Mouse (Mus musculus) macrophage (primary cell): ENCODE results near the gene Shf. TPM values are rescaled to one million over a fixed set of nuclear protein-coding genes. Genes with fewer than 3 reads are reported as not detected.
"Not testable (repeated sequence)": the region's sequence is repeated elsewhere in the genome, so short reads cannot be mapped to it uniquely, and the experiment has no call there.

Experiments used
- H3K27ac ChIP-seq: fragments of 350-480 bp; formaldehyde crosslinking; 2 replicates; pipeline ENCODE4 v1.9.0; 2021
- H3K36me3 ChIP-seq: fragments of 350-480 bp; formaldehyde crosslinking; 2 replicates; pipeline ENCODE4 v1.9.0; 2021; ENCODE audit errors: inconsistent target
- H3K4me3 ChIP-seq: fragments of 350-480 bp; formaldehyde crosslinking; 2 replicates; pipeline ENCODE4 v1.9.0; 2021; ENCODE audit errors: inconsistent target
- H3K79me2 ChIP-seq: fragments of 350-480 bp; formaldehyde crosslinking; 2 replicates; pipeline ENCODE4 v1.9.0; 2021; ENCODE audit errors: inconsistent target
- WGBS: methylation state at CpG from one replicate; pipeline ENCODE4 v1.1.7; 2026; ENCODE audit warnings: inconsistent platforms; ENCODE audit not compliant: missing documents; 5-methylcytosine and 5-hydroxymethylcytosine counted together
- polyA plus RNA-seq: library from polyadenylated mRNA; stranded (reverse); fragments of 250-400 nt; gene quantifications from 3 replicates; pipeline ENCODE4 v1.2.4, GENCODE M21; 2018; ENCODE audit warnings: inconsistent platforms

Gene Shf
- polyA plus RNA-seq, 1 experiment from 2014 or later: 0.98 TPM

GRCm38 (mm10) chr2:122347257-122347656, 21.7 kb downstream of the Shf start:
- Histone ChIP-seq H3K79me2 (no peaks in the 10 kb centered on the region), H3K4me3 (no peak overlapping the region), H3K27ac (no peak overlapping the region), H3K36me3 (no peaks in the 10 kb centered on the region)
- WGBS: 95% methylated on average over 3 of the region's 3 CpGs

- WGBS: 92% methylated on average over 6 of the region's 6 CpGs
- H3K4me3 ChIP-seq, H3K27ac ChIP-seq, H3K36me3 ChIP-seq, H3K79me2 ChIP-seq: not testable (repeated sequence)
Measured at GRCm38 (mm10) chr2:122346164-122346563, 22.8 kb downstream of the Shf start.

- 92% methylated on average over 6 of the region's 6 CpGs for WGBS
- H3K4me3 ChIP-seq: no peak overlapping the region
- no peaks in the 10 kb centered on the region for H3K36me3 ChIP-seq
- H3K79me2 ChIP-seq: no peaks in the 10 kb centered on the region
- H3K27ac ChIP-seq: no peak overlapping the region
Measured at GRCm38 (mm10) chr2:122345106-122345893, 23.7 kb downstream of the Shf start.

GRCm38 (mm10) chr2:122337291-122337690, 31.7 kb downstream of the Shf start:
- WGBS: 90% methylated on average over 21 of the region's 21 CpGs
- no peak overlapping the region for H3K27ac ChIP-seq

GRCm38 (mm10) chr2:122334170-122334569, 34.8 kb downstream of the Shf start:
- H3K27ac ChIP-seq: no peak overlapping the region
- H3K79me2 ChIP-seq: no peaks in the 10 kb centered on the region
- no peaks in the 10 kb centered on the region for H3K36me3 ChIP-seq
- WGBS: 56% methylated on average over 3 of the region's 3 CpGs
- no peak overlapping the region for H3K4me3 ChIP-seq

More at GRCm38 (mm10) chr2:122337291-122337690, 31.7 kb downstream of the Shf start:
- Histone ChIP-seq H3K79me2 (no peaks in the 10 kb centered on the region), H3K4me3 (no peak overlapping the region), H3K36me3 (no peaks in the 10 kb centered on the region)

GRCm38 (mm10) chr2:122332222-122332621, 36.7 kb downstream of the Shf start:
- no peaks in the 10 kb centered on the region for H3K79me2 ChIP-seq
- no peak overlapping the region for H3K27ac ChIP-seq
- WGBS: 85% methylated on average over 3 of the region's 3 CpGs
- H3K4me3 ChIP-seq: no peak overlapping the region
- H3K36me3 ChIP-seq: no peaks in the 10 kb centered on the region

GRCm38 (mm10) chr2:122330317-122330716, 38.6 kb downstream of the Shf start:
- WGBS: 91% methylated on average over 4 of the region's 6 CpGs
- not testable (repeated sequence) for H3K4me3 ChIP-seq, H3K79me2 ChIP-seq, H3K36me3 ChIP-seq, H3K27ac ChIP-seq

- no peaks in the 10 kb centered on the region for H3K79me2 ChIP-seq
- no peak overlapping the region for H3K27ac ChIP-seq
- H3K4me3 ChIP-seq: no peak overlapping the region
- no peaks in the 10 kb centered on the region for H3K36me3 ChIP-seq
- 97% methylated on average over 3 of the region's 3 CpGs for WGBS
Measured at GRCm38 (mm10) chr2:122327986-122328385, 41.0 kb downstream of the Shf start.

- Histone ChIP-seq H3K4me3 (no peak overlapping the region), H3K36me3 (no peaks in the 10 kb centered on the region), H3K79me2 (no peaks in the 10 kb centered on the region), H3K27ac (no peak overlapping the region)
- WGBS: 80% methylated on average over 2 of the region's 2 CpGs
Measured at GRCm38 (mm10) chr2:122325361-122325760, 43.6 kb downstream of the Shf start.

- 81% methylated on average over 3 of the region's 3 CpGs for WGBS
Measured at GRCm38 (mm10) chr2:122324586-122324985, 44.4 kb downstream of the Shf start.

GRCm38 (mm10) chr2:122323960-122324359, 45.0 kb downstream of the Shf start:
- no peaks in the 10 kb centered on the region for H3K36me3 ChIP-seq
- WGBS: 87% methylated on average over 3 of the region's 3 CpGs
- no peaks in the 10 kb centered on the region for H3K79me2 ChIP-seq
- no peak overlapping the region for H3K27ac ChIP-seq
- H3K4me3 ChIP-seq: no peak overlapping the region

More at GRCm38 (mm10) chr2:122324586-122324985, 44.4 kb downstream of the Shf start:
- no peaks in the 10 kb centered on the region for H3K36me3 ChIP-seq
- H3K79me2 ChIP-seq: no peaks in the 10 kb centered on the region
- no peak overlapping the region for H3K27ac ChIP-seq
- H3K4me3 ChIP-seq: no peak overlapping the region

GRCm38 (mm10) chr2:122317384-122317783, 51.6 kb downstream of the Shf start:
- H3K4me3 ChIP-seq: no peak overlapping the region
- no peak overlapping the region for H3K27ac ChIP-seq
- 83% methylated on average over 4 of the region's 4 CpGs for WGBS
- no peaks in the 10 kb centered on the region for H3K79me2 ChIP-seq
- H3K36me3 ChIP-seq: no peaks in the 10 kb centered on the region

GRCm38 (mm10) chr2:122315372-122315771, 53.6 kb downstream of the Shf start, which contains the start of gene Duox1:
Duox1 (plus strand) TSS chr2:122315672.
- Histone ChIP-seq H3K36me3 (no peaks in the 10 kb centered on the region), H3K27ac (no peak within 1 kb of the TSS), H3K79me2 (no peaks in the 10 kb centered on the region), H3K4me3 (no peak within 1 kb of the TSS)
- 88% methylated on average over 7 of the region's 7 CpGs for WGBS

- Histone ChIP-seq H3K4me3 (no peak within 1 kb of the TSS), H3K36me3 (no peaks in the 10 kb centered on the region), H3K27ac (no peak within 1 kb of the TSS), H3K79me2 (no peaks in the 10 kb centered on the region)
- 18% methylated on average over 23 of the region's 24 CpGs for WGBS
Measured at GRCm38 (mm10) chr2:122313536-122313935, 55.4 kb downstream of the Shf start, which contains the start of gene Duoxa1. Duoxa1 (minus strand) TSS chr2:122313730.

GRCm38 (mm10) chr2:122312722-122313417, 56.1 kb downstream of the Shf start:
- Histone ChIP-seq H3K4me3 (no peak overlapping the region), H3K36me3 (no peaks in the 10 kb centered on the region), H3K79me2 (no peaks in the 10 kb centered on the region), H3K27ac (no peak overlapping the region)
- 7% methylated on average over 27 of the region's 27 CpGs for WGBS
